Mouse (Mus musculus) embryonic stem cell, embryonic (primary cell): Measurements from ENCODE around the gene Camk2b.

Experiments used
- CTCF ChIA-PET, 4 experiments: fragments of 300-600 bp in 2 of 4; fragments of 350-600 bp in 2 of 4; sonication (Branson Sonifier 250); formaldehyde crosslinking; loops; one replicate each; lab custom pipeline; 2022; ENCODE audit warnings: inconsistent platforms in 2 of 4; lab: Charles Lee
- POLR2A ChIA-PET, 4 experiments: fragments of 300-600 bp in 2 of 4; fragments of 350-600 bp in 2 of 4; sonication (Branson Sonifier 250); formaldehyde crosslinking; loops; one replicate each; lab custom pipeline; 2022; ENCODE audit warnings: antibody characterized with exemption in 4 of 4, inconsistent platforms in 1 of 4; lab: Charles Lee

The Camk2b gene

DNA sequence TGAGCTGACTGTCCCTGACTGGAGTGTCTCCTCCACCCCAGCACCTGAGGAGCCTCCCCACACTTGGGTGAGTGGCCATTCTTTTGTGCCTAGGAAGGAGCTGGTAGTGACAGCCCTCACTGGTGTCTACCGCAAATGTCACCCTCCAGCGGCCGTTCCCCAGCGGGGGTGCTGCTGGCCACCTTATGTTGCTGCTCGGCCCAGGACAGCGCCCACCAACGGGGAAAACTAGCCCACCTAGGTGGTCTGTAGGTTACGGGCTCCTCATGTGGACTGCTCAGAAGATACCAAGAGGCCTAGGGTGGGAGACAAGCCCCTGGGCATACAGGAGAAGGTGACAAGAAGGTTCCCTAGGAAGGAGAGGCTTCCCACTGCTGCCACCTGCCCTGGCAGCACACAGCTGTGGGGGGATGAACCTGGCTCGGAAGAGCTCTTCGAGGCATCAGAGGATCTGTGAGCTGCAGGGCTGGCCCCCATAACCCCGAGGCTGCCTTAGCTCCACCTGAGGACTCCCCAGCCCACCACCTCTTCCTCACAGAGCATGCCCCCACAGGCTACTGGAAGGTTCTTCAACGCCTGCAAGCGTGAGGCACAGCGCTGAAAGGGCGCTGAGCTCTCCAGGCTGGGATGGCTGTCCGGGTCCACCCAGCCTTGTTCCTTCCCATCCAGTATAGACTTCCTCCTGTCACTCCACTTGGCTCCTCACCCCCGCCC lies 2.5 kb downstream of the Camk2b start:
- ChIA-PET CTCF (interaction anchor here (0.7 to 1.8 kb wide), 5 partner anchors 68 to 283 kb away, joined by 3 to 7 read pairs (median 4); no protein-coding TSS in a partner anchor), POLR2A (interaction anchor here (0.6 to 10.3 kb wide), 22 partner anchors 10 to 566 kb away, joined by 3 to 70 read pairs (median 4); partner anchors contain the start of genes Ogdh (in 1 of the 4) and Urgcp (in 1 of the 4))

GRCm38 (mm10) chr11:6063065-6063464 lies 3.1 kb downstream of the Camk2b start:
- POLR2A ChIA-PET = interaction anchor here in 3 of 4 experiments (0.6 to 10.3 kb wide), 10 partner anchors 9 to 209 kb away, joined by 3 to 70 read pairs (median 8); no protein-coding TSS in a partner anchor
- CTCF ChIA-PET = interaction anchor here in 2 of 4 experiments (1.2 to 1.8 kb wide), 2 partner anchors 68 to 177 kb away, joined by 3 to 7 read pairs; no protein-coding TSS in a partner anchor

- POLR2A ChIA-PET = interaction anchor here in 3 of 4 experiments (0.7 to 10.3 kb wide), 9 partner anchors 9 to 310 kb away, joined by 3 to 70 read pairs (median 7); partner anchors contain the start of genes Urgcp (in 1 of the 3) and Ykt6 (in 1 of the 3)
- CTCF ChIA-PET = interaction anchor here in 1 of 4 experiments (0.5 kb wide), 1 partner anchor 1218 kb away, joined by 6 read pairs; no protein-coding TSS in a partner anchor
These were observed 3.8 kb downstream of the Camk2b start for GRCm38 (mm10) chr11:6062329-6062728.

GRCm38 (mm10) chr11:6061891-6062290 lies 4.3 kb downstream of the Camk2b start:
- CTCF ChIA-PET = interaction anchor here in 1 of 4 experiments (0.5 kb wide), 1 partner anchor 1219 kb away, joined by 6 read pairs; no protein-coding TSS in a partner anchor
- POLR2A ChIA-PET = interaction anchor here (0.5 to 10.3 kb wide), 12 partner anchors 8 to 348 kb away, joined by 3 to 70 read pairs (median 3); partner anchors contain the start of genes Urgcp (in 1 of the 4) and Ykt6 (in 1 of the 4)

DNA sequence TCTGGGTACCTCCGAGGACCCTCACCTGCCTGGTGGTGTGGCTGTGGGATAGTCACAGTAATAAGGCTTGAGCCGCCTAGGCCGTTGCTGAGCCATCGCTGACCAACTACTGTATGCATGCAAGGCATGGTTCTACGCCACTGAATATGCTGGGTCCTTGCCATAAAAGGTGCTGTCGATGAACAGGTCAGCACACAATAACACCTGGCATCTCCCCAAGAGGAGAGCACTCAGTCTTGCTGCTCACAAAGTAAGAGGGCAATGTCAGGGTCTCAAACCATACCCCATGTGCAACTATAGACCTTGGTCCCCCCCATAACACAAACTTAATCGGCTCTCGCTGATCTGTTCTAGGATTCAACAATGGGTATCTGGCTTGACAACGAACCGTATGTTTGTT lies 7.0 kb downstream of the Camk2b start:
- POLR2A ChIA-PET = interaction anchor here in 2 of 4 experiments (1.1 to 10.3 kb wide), 3 partner anchors 19 to 25 kb away, joined by 3 to 70 read pairs (median 4); no protein-coding TSS in a partner anchor
- CTCF ChIA-PET = no interaction called here

- CTCF ChIA-PET = no interaction called here
- POLR2A ChIA-PET = interaction anchor here in 2 of 4 experiments (1.6 kb wide), 2 partner anchors 9 to 11 kb away, joined by 3 to 7 read pairs; no protein-coding TSS in a partner anchor
These were observed 12.8 kb downstream of the Camk2b start for GRCm38 (mm10) chr11:6053386-6053785.

- ChIA-PET CTCF (no interaction called here), POLR2A (interaction anchor here in 2 of 4 experiments (0.8 to 1.9 kb wide), 4 partner anchors 10 to 14 kb away, joined by 3 to 4 read pairs (median 3); no protein-coding TSS in a partner anchor)
These were observed 16.0 kb downstream of the Camk2b start for GRCm38 (mm10) chr11:6050066-6050560.

GRCm38 (mm10) chr11:6048208-6048607 lies 18.0 kb downstream of the Camk2b start:
- ChIA-PET CTCF (interaction anchor here in 1 of 4 experiments (0.8 kb wide), 1 partner anchor 9 kb away, joined by 3 read pairs; no protein-coding TSS in a partner anchor), POLR2A (interaction anchor here in 2 of 4 experiments (0.6 to 1.0 kb wide), 3 partner anchors 12 to 472 kb away, joined by 3 to 4 read pairs (median 3); no protein-coding TSS in a partner anchor)

DNA sequence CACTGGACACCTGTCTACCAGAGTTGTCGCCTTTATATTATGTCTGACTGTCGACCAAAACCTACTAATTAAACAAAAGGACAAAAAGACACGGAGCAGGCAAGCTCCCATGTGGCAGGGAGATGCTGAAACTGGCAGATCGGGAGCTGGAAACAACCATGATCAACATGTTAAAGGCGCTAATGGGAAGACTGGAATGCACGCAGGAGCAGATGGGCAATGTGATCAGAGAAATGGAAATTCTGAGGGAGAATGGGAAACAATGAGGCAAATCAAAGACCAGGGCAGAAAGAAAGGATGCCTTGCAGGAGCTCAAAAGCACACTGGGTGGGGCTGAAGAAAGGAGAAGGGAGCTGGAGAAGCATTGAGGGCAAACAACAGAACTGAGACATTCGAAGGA lies 27.2 kb downstream of the Camk2b start:
- ChIA-PET CTCF (interaction anchor here (0.6 to 1.1 kb wide), 10 partner anchors 9 to 1106 kb away, joined by 3 to 7 read pairs (median 4); partner anchors contain the start of genes Dbnl (in 1 of the 4) and Tmed4 (in 1 of the 4)), POLR2A (interaction anchor here (0.6 to 6.7 kb wide), 47 partner anchors 9 to 378 kb away, joined by 3 to 70 read pairs (median 5); partner anchors contain the start of genes Camk2b (in 2 of the 4), Tmed4 (in 2 of the 4) and Urgcp (in 1 of the 4))

- ChIA-PET POLR2A (interaction anchor here in 3 of 4 experiments (0.6 to 6.7 kb wide), 13 partner anchors 13 to 351 kb away, joined by 4 to 70 read pairs (median 10); partner anchors contain the start of genes Camk2b (in 2 of the 3) and Zmiz2 (in 1 of the 3)), CTCF (interaction anchor here in 2 of 4 experiments (0.6 to 1.1 kb wide), 3 partner anchors 9 to 171 kb away, joined by 3 to 4 read pairs (median 3); no protein-coding TSS in a partner anchor)
These were observed 28.5 kb downstream of the Camk2b start for GRCm38 (mm10) chr11:6037686-6038085.

DNA sequence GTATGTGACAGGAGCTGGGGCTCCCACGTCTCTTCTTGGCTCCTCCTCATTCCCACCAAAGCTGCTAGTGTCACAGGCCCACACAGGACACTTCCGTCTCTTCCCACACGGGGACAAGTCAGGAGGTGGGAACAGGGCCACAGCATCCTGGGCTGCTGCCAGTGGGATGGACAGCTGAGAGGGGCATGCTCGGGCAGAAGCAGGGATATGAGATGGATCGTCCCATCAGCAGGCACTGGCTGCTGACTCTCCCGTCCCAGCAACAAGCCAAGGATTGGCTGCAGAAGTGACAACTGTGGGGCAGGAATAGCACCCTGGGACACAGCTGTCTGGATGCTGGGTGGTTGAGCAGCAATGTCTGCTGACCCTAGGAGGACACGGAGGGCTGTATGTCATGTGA lies 29.0 kb downstream of the Camk2b start:
- CTCF ChIA-PET = interaction anchor here in 1 of 4 experiments (0.6 kb wide), 1 partner anchor 171 kb away, joined by 3 read pairs; no protein-coding TSS in a partner anchor
- POLR2A ChIA-PET = interaction anchor here in 2 of 4 experiments (0.6 to 6.7 kb wide), 10 partner anchors 15 to 351 kb away, joined by 3 to 70 read pairs (median 10); partner anchors contain the start of genes Camk2b (in 2 of the 2), Tmed4 (in 1 of the 2) and Zmiz2 (in 1 of the 2)

DNA sequence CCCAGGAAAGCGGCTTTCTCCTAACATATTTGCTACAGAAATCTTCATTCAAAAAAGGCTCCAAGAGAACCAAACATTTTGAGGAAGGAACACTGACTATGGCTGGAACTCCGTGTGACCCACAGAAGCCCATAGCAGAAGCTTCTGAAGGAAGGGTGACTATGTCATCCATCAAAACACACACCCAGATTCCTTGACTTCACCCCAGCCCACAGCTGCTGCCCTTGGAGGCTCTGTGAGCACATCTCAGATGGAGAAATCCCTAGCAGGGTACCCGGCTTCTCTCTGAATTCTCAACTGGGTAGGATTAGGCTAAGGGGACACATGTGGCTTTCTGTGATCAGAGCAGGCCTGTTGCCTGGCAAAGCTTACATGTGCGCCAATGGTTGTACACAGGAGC lies 29.7 kb downstream of the Camk2b start:
- POLR2A ChIA-PET = interaction anchor here in 2 of 4 experiments (0.7 to 6.7 kb wide), 9 partner anchors 15 to 239 kb away, joined by 3 to 70 read pairs (median 6); partner anchors contain the start of genes Camk2b (in 2 of the 2) and Tmed4 (in 1 of the 2)
- CTCF ChIA-PET = no interaction called here

- POLR2A ChIA-PET = no interaction called here
- CTCF ChIA-PET = no interaction called here
These were observed 30.6 kb downstream of the Camk2b start for GRCm38 (mm10) chr11:6035521-6035920.

GRCm38 (mm10) chr11:6034740-6035139 lies 31.4 kb downstream of the Camk2b start:
- ChIA-PET POLR2A (interaction anchor here in 2 of 4 experiments (1.1 to 1.5 kb wide), 3 partner anchors 32 to 145 kb away, joined by 3 to 6 read pairs (median 3); no protein-coding TSS in a partner anchor), CTCF (interaction anchor here in 1 of 4 experiments (0.6 kb wide), 1 partner anchor 199 kb away, joined by 3 read pairs; no protein-coding TSS in a partner anchor)

GRCm38 (mm10) chr11:6033801-6034200 lies 32.4 kb downstream of the Camk2b start:
- POLR2A ChIA-PET = interaction anchor here in 2 of 4 experiments (0.9 to 1.8 kb wide), 7 partner anchors 13 to 146 kb away, joined by 3 to 7 read pairs (median 4); no protein-coding TSS in a partner anchor
- CTCF ChIA-PET = interaction anchor here (0.6 to 1.4 kb wide), 14 partner anchors 14 to 216 kb away, joined by 3 to 5 read pairs (median 3); no protein-coding TSS in a partner anchor

DNA sequence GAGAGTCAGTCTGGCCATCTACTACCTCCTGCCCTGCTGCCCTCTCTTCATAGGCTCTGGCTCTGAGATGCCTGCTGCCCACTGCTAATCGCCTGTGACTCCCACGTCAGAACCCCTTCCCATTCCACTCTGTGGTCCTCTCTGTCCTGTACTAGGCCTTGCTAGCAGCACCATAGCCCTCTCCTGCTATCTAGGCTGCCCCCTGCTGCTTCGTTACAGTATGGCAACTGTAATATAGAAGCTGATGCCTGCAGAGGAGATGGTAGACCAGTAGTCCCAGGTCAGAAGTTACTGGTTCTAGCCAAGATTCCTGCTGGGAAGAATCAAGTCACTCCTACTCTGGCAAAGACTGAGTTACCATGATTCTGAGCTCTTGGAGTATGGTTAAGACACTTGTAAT lies 33.0 kb downstream of the Camk2b start:
- ChIA-PET POLR2A (interaction anchor here in 2 of 4 experiments (0.8 to 1.8 kb wide), 5 partner anchors 13 to 78 kb away, joined by 3 to 7 read pairs (median 6); partner anchors contain the start of gene Ykt6 (in 1 of the 2)), CTCF (interaction anchor here in 3 of 4 experiments (0.6 to 1.4 kb wide), 11 partner anchors 13 to 146 kb away, joined by 3 to 4 read pairs (median 3); no protein-coding TSS in a partner anchor)

- ChIA-PET CTCF (interaction anchor here in 2 of 4 experiments (1.0 to 1.9 kb wide), 3 partner anchors 9 to 157 kb away, joined by 3 to 4 read pairs (median 3); no protein-coding TSS in a partner anchor), POLR2A (interaction anchor here in 3 of 4 experiments (1.3 to 2.6 kb wide), 4 partner anchors 8 to 9 kb away, joined by 3 to 14 read pairs (median 8); no protein-coding TSS in a partner anchor)
These were observed 35.5 kb downstream of the Camk2b start for GRCm38 (mm10) chr11:6030650-6031049.
